Mouse (Mus musculus) testis, adult 2 months (tissue): Measurements from ENCODE around the gene Htr1d. TPM values are rescaled to one million over a fixed set of nuclear protein-coding genes. Genes with fewer than 3 reads are reported as not detected.

ENCODE experiments used
- H3K27ac ChIP-seq: fragments of 200-500 bp; 2 replicates; pipeline ENCODE4 v1.5.1; 2012; ENCODE audit warnings: low read depth, low read length; ENCODE audit not compliant: control insufficient read depth, insufficient read depth
- H3K27me3 ChIP-seq: fragments of 200-500 bp; 2 replicates; pipeline ENCODE4 v1.6.1; 2012; ENCODE audit warnings: mild to moderate bottlenecking, low read length, moderate library complexity; ENCODE audit not compliant: control insufficient read depth, insufficient read depth
- H3K36me3 ChIP-seq: fragments of 200-500 bp; 2 replicates; pipeline ENCODE4 v1.6.1; 2012; ENCODE audit warnings: mild to moderate bottlenecking, low read length; ENCODE audit not compliant: control insufficient read depth, insufficient read depth
- H3K4me1 ChIP-seq: fragments of 200-500 bp; 2 replicates; pipeline ENCODE4 v1.6.1; 2012; ENCODE audit warnings: low read length; ENCODE audit not compliant: control insufficient read depth, insufficient read depth
- H3K4me3 ChIP-seq: fragments of 200-500 bp; 2 replicates; pipeline ENCODE4 v1.5.1; 2012; ENCODE audit warnings: low read depth, mild to moderate bottlenecking, low read length, moderate library complexity, mixed read lengths; ENCODE audit not compliant: control insufficient read depth
- CTCF ChIP-seq: fragments of 200-500 bp; IDR thresholded peaks from 2 replicates; pipeline ENCODE4 v1.5.1; 2012; ENCODE audit warnings: low read depth, mild to moderate bottlenecking, inconsistent platforms, low read length, moderate library complexity; ENCODE audit not compliant: control insufficient read depth, insufficient read depth, insufficient replicate concordance
- POLR2A ChIP-seq: fragments of 200-500 bp; IDR thresholded peaks from 2 replicates; pipeline ENCODE4 v1.6.1; 2012; ENCODE audit warnings: low read depth, mild to moderate bottlenecking, inconsistent platforms, low read length, moderate library complexity; ENCODE audit not compliant: control insufficient read depth
- polyA plus RNA-seq: library from polyadenylated mRNA; depleted of rRNA; stranded (reverse); fragments of >200 nt; gene quantifications from 2 replicates; pipeline ENCODE4 v1.2.3, GENCODE M21; 2012

Htr1d gene
- polyA plus RNA-seq, 1 experiment: 0.15 TPM

- no peaks in the 10 kb centered on the region for H3K4me1 ChIP-seq
- no peak overlapping the region for H3K27ac ChIP-seq
- no peaks in the 10 kb centered on the region for H3K36me3 ChIP-seq
- no peak overlapping the region for H3K4me3 ChIP-seq
- TF ChIP-seq CTCF (no peak), POLR2A (no peak)
- no peaks in the 10 kb centered on the region for H3K27me3 ChIP-seq
Measured at GRCm38 (mm10) chr4:136434029-136434428, 10.7 kb downstream of the Htr1d start.

- Histone ChIP-seq H3K36me3 (no peaks in the 10 kb centered on the region), H3K4me3 (no peak overlapping the region), H3K4me1 (peaks cover 6% of the 10 kb centered on the region; the same call in 1 of the 2 replicates), H3K27ac (no peak overlapping the region), H3K27me3 (no peaks in the 10 kb centered on the region)
- TF ChIP-seq POLR2A (no peak), CTCF (no peak)
Measured at GRCm38 (mm10) chr4:136439106-136439505, 15.8 kb downstream of the Htr1d start.

DNA sequence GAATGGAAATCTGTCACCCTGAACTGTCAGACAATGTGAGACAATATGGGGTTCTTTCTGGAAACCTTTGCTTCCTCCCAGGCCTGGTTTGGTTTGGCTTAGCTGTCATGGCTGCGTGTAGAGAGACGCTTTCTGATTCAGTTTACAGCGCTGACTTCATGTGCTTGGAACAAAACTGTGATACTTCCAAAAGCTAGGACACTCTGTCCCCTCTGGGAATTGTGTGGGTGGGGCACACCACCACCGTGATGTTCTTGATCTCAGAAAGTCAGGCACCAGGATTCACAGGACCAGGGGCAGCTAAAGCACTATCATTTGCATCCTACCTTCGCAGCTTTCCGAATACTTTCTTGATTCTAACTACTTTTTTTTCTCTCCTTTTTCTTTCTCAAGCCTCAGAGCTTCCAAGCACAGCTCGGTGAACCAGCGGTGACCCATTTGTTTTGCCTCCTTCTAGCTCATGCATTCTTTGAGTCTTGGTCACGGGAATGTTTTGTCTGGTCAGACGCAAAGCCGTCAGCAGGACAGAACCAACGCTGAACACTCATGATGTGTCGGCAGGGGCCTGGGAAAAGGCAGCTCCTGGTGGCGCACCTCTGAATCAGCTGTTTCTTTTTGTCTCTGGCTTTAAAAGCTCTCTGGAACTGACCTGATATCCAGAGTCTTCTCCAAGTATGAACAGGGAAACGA, 18.2 kb downstream of the Htr1d start:
- no peak overlapping the region for H3K4me3 ChIP-seq
- no peaks in the 10 kb centered on the region for H3K27me3 ChIP-seq
- TF ChIP-seq POLR2A: no peak
- TF ChIP-seq CTCF: no peak
- no peak overlapping the region for H3K27ac ChIP-seq
- no peaks in the 10 kb centered on the region for H3K36me3 ChIP-seq
- peaks cover 6% of the 10 kb centered on the region; the same call in 1 of the 2 replicates for H3K4me1 ChIP-seq

DNA sequence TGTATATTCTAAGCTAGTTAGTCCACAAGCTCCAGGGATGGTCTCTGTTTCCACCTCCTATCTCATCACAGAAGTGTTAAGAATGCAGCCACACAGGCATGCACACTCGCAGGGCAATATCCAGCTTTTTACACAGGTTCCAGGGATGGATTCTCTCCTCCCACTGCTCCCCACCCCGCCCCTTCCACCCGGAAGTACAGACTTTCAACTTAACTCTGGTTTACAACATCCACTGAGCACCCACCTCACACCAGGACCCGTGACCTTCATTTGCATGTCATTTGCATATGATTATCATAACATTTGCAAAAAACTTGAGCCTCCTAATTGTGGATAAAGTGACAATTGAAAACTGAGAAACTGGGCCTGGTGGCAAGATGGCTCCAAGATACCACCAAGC, 21.2 kb downstream of the Htr1d start:
- Histone ChIP-seq H3K4me3 (no peak overlapping the region), H3K36me3 (no peaks in the 10 kb centered on the region), H3K4me1 (peaks cover 6% of the 10 kb centered on the region; the same call in 1 of the 2 replicates), H3K27ac (no peak overlapping the region), H3K27me3 (no peaks in the 10 kb centered on the region)
- no peak for TF ChIP-seq POLR2A
- no peak for TF ChIP-seq CTCF

GRCm38 (mm10) chr4:136449795-136450194, 26.5 kb downstream of the Htr1d start:
- TF ChIP-seq POLR2A (no peak), CTCF (no peak)
- H3K27me3 ChIP-seq: no peaks in the 10 kb centered on the region

DNA sequence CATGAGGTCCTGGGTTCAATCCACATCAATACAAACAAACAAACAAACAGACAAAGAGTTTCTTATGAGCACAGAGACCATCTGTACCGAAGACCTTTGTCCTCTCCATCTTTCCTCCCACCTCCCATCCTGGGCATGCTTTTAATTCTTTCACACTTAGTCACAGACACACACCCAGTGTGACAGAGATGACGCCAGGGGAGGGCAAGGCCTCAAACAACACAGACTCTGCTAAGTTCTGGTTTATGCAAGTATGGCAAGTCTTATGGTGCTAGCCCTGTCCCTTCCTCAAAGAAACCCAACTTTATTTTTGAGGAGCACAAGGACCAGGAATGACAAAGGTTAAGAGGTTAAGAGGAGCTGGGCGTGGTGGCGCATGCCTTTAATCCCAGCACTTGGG, 26.9 kb downstream of the Htr1d start:
- peaks cover 6% of the 10 kb centered on the region for H3K4me1 ChIP-seq
- TF ChIP-seq CTCF (no peak), POLR2A (no peak)
- no peak overlapping the region for H3K27ac ChIP-seq
- H3K27me3 ChIP-seq: no peaks in the 10 kb centered on the region
- H3K4me3 ChIP-seq: no peak overlapping the region
- no peaks in the 10 kb centered on the region for H3K36me3 ChIP-seq

More at GRCm38 (mm10) chr4:136449795-136450194, 26.5 kb downstream of the Htr1d start:
- H3K36me3 ChIP-seq: no peaks in the 10 kb centered on the region
- H3K27ac ChIP-seq: no peak overlapping the region
- H3K4me3 ChIP-seq: no peak overlapping the region
- H3K4me1 ChIP-seq: peaks cover 1% of the 10 kb centered on the region

GRCm38 (mm10) chr4:136451564-136451963, 28.2 kb downstream of the Htr1d start:
- no peak overlapping the region for H3K27ac ChIP-seq
- no peak overlapping the region for H3K4me3 ChIP-seq
- no peaks in the 10 kb centered on the region for H3K36me3 ChIP-seq
- TF ChIP-seq POLR2A (no peak), CTCF (no peak)
- H3K4me1 ChIP-seq: peaks cover 9% of the 10 kb centered on the region
- no peaks in the 10 kb centered on the region for H3K27me3 ChIP-seq
